13 mouse cellular contexts compared by ENCODE assay signal in the genomic region with DNA sequence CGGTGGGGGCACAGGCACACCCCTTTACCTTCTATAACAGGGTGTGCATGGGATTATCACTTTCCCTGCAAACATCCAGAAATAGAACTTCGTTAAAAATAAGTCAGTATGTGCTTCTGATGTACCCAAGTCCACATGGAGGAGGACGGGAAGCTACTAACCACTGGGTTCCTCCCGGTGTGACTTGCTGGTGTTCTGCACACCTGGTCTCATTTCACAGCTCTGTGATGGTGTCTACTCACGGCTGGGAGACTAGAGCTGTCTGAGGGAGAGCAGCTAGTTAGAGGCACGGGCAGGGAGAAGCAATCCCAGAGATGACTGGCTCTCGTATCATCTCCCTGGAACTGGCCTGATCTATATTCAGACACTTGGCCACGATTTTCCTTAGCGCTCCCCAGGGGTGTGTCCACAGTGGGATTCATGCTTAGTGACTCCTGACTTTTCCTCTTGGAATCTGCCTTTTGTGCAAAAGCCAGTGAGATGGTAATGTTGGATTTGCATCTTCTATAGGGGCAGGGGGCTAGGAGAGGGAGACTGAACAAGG. TPM values are rescaled to one million over a fixed set of nuclear protein-coding genes. Genes with fewer than 3 reads are reported as not detected.
DNase-seq lines count a peak whose midpoint lies in the region; ATAC-seq and TF ChIP-seq lines count a peak whose summit lies in the region.
"Had no signal": no experiment of that assay in that cellular context is flagged by ENCODE, and none has a peak within 500 bp of the region (broad histone marks: within the 10 kb centered on the region; RNA-seq: fewer than 3 reads in every experiment).

No protein-coding gene starts in this region.

- H3K27me3 ChIP-seq in midbrain, embryonic 11.5 days (ENCODE audit: control insufficient read depth, insufficient read depth, low read length) = no peaks in the 10 kb centered on the region
- no peaks in the 10 kb centered on the region for H3K27me3 ChIP-seq in midbrain, postnatal 0 days (ENCODE audit: insufficient read depth, low read length)
- H3K27me3 ChIP-seq in heart, postnatal 0 days (ENCODE audit: control insufficient read depth, insufficient read depth, low read length) = no peaks in the 10 kb centered on the region
- H3K27me3 ChIP-seq in kidney, embryonic 14.5 days (ENCODE audit: control insufficient read depth, insufficient read depth, low read length) = no peaks in the 10 kb centered on the region
- H3K27me3 ChIP-seq: intestine, embryonic 15.5 days had no signal

- H3K4me2 ChIP-seq in midbrain, embryonic 11.5 days = no peak overlapping the region
- no peak overlapping the region for H3K4me2 ChIP-seq in midbrain, postnatal 0 days (ENCODE audit: low read depth, low read length, poor library complexity, severe bottlenecking)
- H3K4me2 ChIP-seq in heart, postnatal 0 days (ENCODE audit: low read depth, low read length) = peak overlapping the region; percentile 15; the same call in 1 of the 2 replicates
- H3K4me2 ChIP-seq in kidney, embryonic 14.5 days (replicated peaks; ENCODE audit: low read depth, low read length) = no peak overlapping the region

- no peak for TF ChIP-seq CTCF in midbrain, postnatal 0 days (IDR thresholded peaks at IDR 0.05)
- no peak for TF ChIP-seq CTCF in gastrocnemius, adult 2 months (IDR thresholded peaks at IDR 0.05)
- no peak for TF ChIP-seq CTCF in heart, postnatal 0 days (IDR thresholded peaks at IDR 0.05; ENCODE audit: low read depth)

- no peak overlapping the region for H3K27ac ChIP-seq in midbrain, embryonic 11.5 days (ENCODE audit: low read depth, low read length)
- no peak overlapping the region for H3K27ac ChIP-seq in midbrain, postnatal 0 days (ENCODE audit: low read depth, low read length)
- H3K27ac ChIP-seq in gastrocnemius, adult 2 months = peak overlapping the region; percentile 88
- peak overlapping the region; percentile 81 for H3K27ac ChIP-seq in heart, postnatal 0 days (ENCODE audit: low read depth)
- no peak overlapping the region for H3K27ac ChIP-seq in kidney, embryonic 14.5 days (ENCODE audit: low read depth, low read length)
- H3K27ac ChIP-seq: intestine, embryonic 15.5 days; liver, embryonic 14.5 days had no signal

- ATAC-seq in midbrain, embryonic 11.5 days (ENCODE audit: low FRiP score) = no peak
- ATAC-seq in midbrain, postnatal 0 days (ENCODE audit: low FRiP score) = no peak
- no peak for ATAC-seq in heart, postnatal 0 days (ENCODE audit: insufficient read depth, low read depth)
- ATAC-seq in kidney, embryonic 14.5 days (ENCODE audit: low FRiP score, low TSS enrichment) = no peak
- ATAC-seq: activated CD4-positive, CD25-positive, alpha-beta regulatory T cell, adult 4 months had no signal

- H3K9ac ChIP-seq in midbrain, embryonic 11.5 days (ENCODE audit: low read length) = no peak overlapping the region
- no peak overlapping the region for H3K9ac ChIP-seq in midbrain, postnatal 0 days (replicated peaks; ENCODE audit: low read length, poor library complexity, severe bottlenecking)
- no peak overlapping the region for H3K9ac ChIP-seq in heart, postnatal 0 days (replicated peaks; ENCODE audit: low read depth, low read length)
- H3K9ac ChIP-seq in kidney, embryonic 14.5 days (ENCODE audit: low read depth, low read length) = no peak overlapping the region
- H3K9ac ChIP-seq: intestine, embryonic 15.5 days; liver, embryonic 14.5 days had no signal

- intact Hi-C loops in gastrocnemius, adult 2 months (cut with DNase I) = loop anchor here (2.0 to 10.0 kb wide), 2 partner anchors 29 to 151 kb away; partner anchors contain the start of genes Cfl2 and Gm20403

- no peaks in the 10 kb centered on the region for H3K36me3 ChIP-seq in midbrain, embryonic 11.5 days (ENCODE audit: control insufficient read depth, insufficient read depth, low read length)
- H3K36me3 ChIP-seq in midbrain, postnatal 0 days (ENCODE audit: insufficient read depth, low read length) = no peaks in the 10 kb centered on the region
- no peaks in the 10 kb centered on the region for H3K36me3 ChIP-seq in heart, postnatal 0 days (replicated peaks; ENCODE audit: control insufficient read depth, insufficient read depth, low read length)
- no peaks in the 10 kb centered on the region for H3K36me3 ChIP-seq in kidney, embryonic 14.5 days (ENCODE audit: control insufficient read depth, insufficient read depth, low read length)
- H3K36me3 ChIP-seq: G1E; intestine, embryonic 15.5 days had no signal

- H3K4me3 ChIP-seq in midbrain, embryonic 11.5 days (ENCODE audit: low read depth, low read length) = no peak overlapping the region
- H3K4me3 ChIP-seq in midbrain, postnatal 0 days (ENCODE audit: low read depth, low read length) = no peak overlapping the region
- peak overlapping the region; percentile 46 for H3K4me3 ChIP-seq in gastrocnemius, adult 2 months
- H3K4me3 ChIP-seq in heart, postnatal 0 days (ENCODE audit: low read depth, low read length) = no peak overlapping the region
- no peak overlapping the region for H3K4me3 ChIP-seq in kidney, embryonic 14.5 days (ENCODE audit: low read length)
- H3K4me3 ChIP-seq: intestine, embryonic 15.5 days had no signal

- WGBS in midbrain, embryonic 11.5 days = 71% methylated on average over 9 of the region's 9 CpGs
- 64% methylated on average over 9 of the region's 9 CpGs for WGBS in midbrain, postnatal 0 days
- 26% methylated on average over 9 of the region's 9 CpGs for WGBS in heart, postnatal 0 days
- WGBS in kidney, embryonic 14.5 days = 69% methylated on average over 9 of the region's 9 CpGs

- no peaks in the 10 kb centered on the region for H3K9me3 ChIP-seq in midbrain, embryonic 11.5 days (ENCODE audit: control insufficient read depth, low read length)
- H3K9me3 ChIP-seq in midbrain, postnatal 0 days (ENCODE audit: low read length) = no peaks in the 10 kb centered on the region
- no peaks in the 10 kb centered on the region for H3K9me3 ChIP-seq in heart, postnatal 0 days (replicated peaks; ENCODE audit: control insufficient read depth, low read length)
- no peaks in the 10 kb centered on the region for H3K9me3 ChIP-seq in kidney, embryonic 14.5 days (ENCODE audit: control insufficient read depth, low read length)
- H3K9me3 ChIP-seq: G1E; intestine, embryonic 15.5 days had no signal

- H3K4me1 ChIP-seq in midbrain, embryonic 11.5 days (ENCODE audit: control insufficient read depth, insufficient read depth, low read length) = peaks cover 7% of the 10 kb centered on the region; the same call in 1 of the 2 replicates
- H3K4me1 ChIP-seq in midbrain, postnatal 0 days (ENCODE audit: insufficient read depth, low read length) = no peaks in the 10 kb centered on the region
- H3K4me1 ChIP-seq in heart, postnatal 0 days (ENCODE audit: control insufficient read depth, insufficient read depth) = peaks cover 10% of the 10 kb centered on the region; the same call in 1 of the 2 replicates
- 0 out of 2 replicates have a peak, but pooled peaks cover 3% of the 10 kb centered on the region for H3K4me1 ChIP-seq in kidney, embryonic 14.5 days (ENCODE audit: control insufficient read depth, insufficient read depth, low read length)

- no peak for TF ChIP-seq EP300 in heart, postnatal 0 days (IDR thresholded peaks at IDR 0.05; ENCODE audit: low read depth)

- DNase-seq in cerebellum, postnatal 14 days = peak; percentile 19 to 20
- no peak for DNase-seq in cerebellum, postnatal 36 days
- DNase-seq in midbrain, embryonic 11.5 days (ENCODE audit: low spot score, missing footprints) = peak; percentile 67
- no peak for DNase-seq in midbrain, postnatal 0 days (ENCODE audit: low spot score)
- DNase-seq in gastrocnemius, adult 2 months = peak; percentile 59
- no peak for DNase-seq in heart, postnatal 0 days (ENCODE audit: low spot score)
- no peak for DNase-seq in adrenal gland, adult 2 months
- DNase-seq: kidney, postnatal 36 days had no signal

RNA-seq across cellular contexts. Expression of gene Cfl2, which starts 28.7 kb away (rescaled TPM):
- polyA plus RNA-seq in midbrain, embryonic 11.5 days (2014; fragmentation: Nextera tagmentation; extraction: Ambion mirVana) = 278 and 287 TPM in 2 replicates
- total RNA-seq in midbrain, postnatal 0 days (2014; rRNA removed) = 209 and 212 TPM in 2 replicates
- polyA plus RNA-seq in midbrain, postnatal 0 days (2015; fragmentation: Nextera tagmentation; extraction: Ambion mirVana) = 249 and 256 TPM in 2 replicates
- total RNA-seq in gastrocnemius, adult 2 months (2021) = 100 to 1,000 TPM; 419 to 537 TPM
- total RNA-seq in heart, postnatal 0 days (2014; rRNA removed; ENCODE audit: low replicate concordance) = 454 and 487 TPM in 2 replicates
- polyA plus RNA-seq in heart, postnatal 0 days (2015; fragmentation: Nextera tagmentation; extraction: Ambion mirVana) = 555 and 561 TPM in 2 replicates
- 215 and 219 TPM in 2 replicates for polyA plus RNA-seq in kidney, embryonic 14.5 days (2014; fragmentation: Nextera tagmentation; extraction: Ambion mirVana)
- total RNA-seq in adrenal gland, adult 2 months (2021) = 100 to 1,000 TPM; 110 to 136 TPM
- 1.8 and 3.6 TPM in 2 replicates for polyA plus RNA-seq in adrenal gland, adult 2 months (2012; rRNA removed)

RNA-seq across cellular contexts. Expression of gene Snx6, which starts 38.4 kb away (rescaled TPM):
- 251 and 261 TPM in 2 replicates for polyA plus RNA-seq in midbrain, embryonic 11.5 days (2014; fragmentation: Nextera tagmentation; extraction: Ambion mirVana)
- total RNA-seq in midbrain, postnatal 0 days (2014; rRNA removed) = 76.8 and 112 TPM in 2 replicates
- 124 and 141 TPM in 2 replicates for polyA plus RNA-seq in midbrain, postnatal 0 days (2015; fragmentation: Nextera tagmentation; extraction: Ambion mirVana)
- total RNA-seq in gastrocnemius, adult 2 months (2021) = 10 to 100 TPM; 21.2 to 22.7 TPM
- total RNA-seq in heart, postnatal 0 days (2014; rRNA removed; ENCODE audit: low replicate concordance) = 42.6 and 59.1 TPM in 2 replicates
- polyA plus RNA-seq in heart, postnatal 0 days (2015; fragmentation: Nextera tagmentation; extraction: Ambion mirVana) = 100 and 105 TPM in 2 replicates
- polyA plus RNA-seq in kidney, embryonic 14.5 days (2014; fragmentation: Nextera tagmentation; extraction: Ambion mirVana) = 199 and 235 TPM in 2 replicates
- 10 to 100 TPM; 54.7 to 62.0 TPM for total RNA-seq in adrenal gland, adult 2 months (2021)
- polyA plus RNA-seq in adrenal gland, adult 2 months (2012; rRNA removed) = 9.9 and 16.3 TPM in 2 replicates

Comparison
In these comparisons a context has a peak if more than half of its experiments do, and no peak if none do; other contexts are left out.
1. DNase-seq: peak in cerebellum, postnatal 14 days (2 of 2), midbrain, embryonic 11.5 days (single experiment) and gastrocnemius, adult 2 months (single experiment); none in cerebellum, postnatal 36 days (0 of 2), midbrain, postnatal 0 days (single experiment), heart, postnatal 0 days (single experiment) and adrenal gland, adult 2 months (single experiment).
2. H3K27ac ChIP-seq: peak in gastrocnemius, adult 2 months (single experiment) and heart, postnatal 0 days (single experiment); none in midbrain, embryonic 11.5 days (single experiment), midbrain, postnatal 0 days (single experiment) and kidney, embryonic 14.5 days (single experiment).
3. RNA of gene Cfl2, which starts 28.7 kb away (polyA plus RNA-seq): 555 to 561 TPM in heart, postnatal 0 days, 278 to 287 TPM in midbrain, embryonic 11.5 days, 249 to 256 TPM in midbrain, postnatal 0 days and 215 to 219 TPM in kidney, embryonic 14.5 days; 1.8 to 3.6 TPM in adrenal gland, adult 2 months; every median in the first group is over 10 times any median in the second.